Mouse (Mus musculus) heart, embryonic 13.5 days (tissue): Measurements from ENCODE around the gene Ddx20. TPM values are rescaled to one million over a fixed set of nuclear protein-coding genes. Genes with fewer than 3 reads are reported as not detected.

Source experiments
- ATAC-seq: fragments of 200-750 bp; cut with Nextera tagmentation; 2 replicates; pipeline ENCODE4 v1.8.0; 2017; ENCODE audit warnings: moderate TSS enrichment; ENCODE audit not compliant: insufficient number of reproducible peaks, low FRiP score, low TSS enrichment; ENCODE audit errors: extremely low read depth
- H3K27ac ChIP-seq: fragments of 300-500 bp; sonication (generic); replicated peaks from 2 replicates; pipeline ENCODE4 v1.5.1; 2015; ENCODE audit warnings: moderate library complexity, mild to moderate bottlenecking, inconsistent platforms
- H3K27me3 ChIP-seq: fragments of 300-500 bp; sonication (generic); replicated peaks from 2 replicates; pipeline ENCODE4 v1.6.1; 2015; ENCODE audit warnings: mild to moderate bottlenecking, inconsistent platforms
- H3K36me3 ChIP-seq: fragments of 300-500 bp; sonication (generic); 2 replicates; pipeline ENCODE4 v1.6.1; 2015; ENCODE audit warnings: mild to moderate bottlenecking, inconsistent platforms
- H3K4me1 ChIP-seq: fragments of 300-500 bp; sonication (generic); 2 replicates; pipeline ENCODE4 v1.6.1; 2015; ENCODE audit warnings: inconsistent platforms
- H3K4me2 ChIP-seq: fragments of 300-500 bp; sonication (generic); 2 replicates; pipeline ENCODE4 v1.6.1; 2015; ENCODE audit warnings: inconsistent platforms, mild to moderate bottlenecking, moderate library complexity
- H3K4me3 ChIP-seq: fragments of 300-500 bp; sonication (generic); 2 replicates; pipeline ENCODE4 v1.5.1; 2015; ENCODE audit warnings: moderate library complexity, mild to moderate bottlenecking, inconsistent platforms
- H3K9ac ChIP-seq: fragments of 300-500 bp; sonication (generic); 2 replicates; pipeline ENCODE4 v1.6.1; 2015; ENCODE audit warnings: inconsistent platforms, mild to moderate bottlenecking, moderate library complexity
- H3K9me3 ChIP-seq: fragments of 300-500 bp; sonication (generic); 2 replicates; pipeline ENCODE4 v1.6.1; 2016; ENCODE audit warnings: inconsistent platforms
- WGBS: fragments of 180-500 bp; shearing (Covaris S2); methylation state at CpG from one replicate; pipeline ENCODE4 v1.1.7; 2015; ENCODE audit warnings: mixed read lengths; 5-methylcytosine and 5-hydroxymethylcytosine counted together
- polyA plus RNA-seq: library from polyadenylated mRNA; unstranded; fragments of >200 nt; fragmentation: Nextera tagmentation; extraction: Ambion mirVana; gene quantifications from 2 replicates; pipeline ENCODE4 v1.2.1, GENCODE M21; 2015

The Ddx20 gene
- polyA plus RNA-seq, 1 experiment from 2014 or later = 18.1 TPM

- no peak overlapping the region for H3K4me2 ChIP-seq
- H3K4me3 ChIP-seq = no peak overlapping the region
- no peak overlapping the region for H3K27ac ChIP-seq
- peaks cover 34% of the 10 kb centered on the region for H3K4me1 ChIP-seq
- no peak overlapping the region for H3K9ac ChIP-seq
- peaks cover 9% of the 10 kb centered on the region; the same call in 1 of the 2 replicates for H3K36me3 ChIP-seq
- H3K9me3 ChIP-seq = no peaks in the 10 kb centered on the region
- H3K27me3 ChIP-seq = no peaks in the 10 kb centered on the region
- no peak for ATAC-seq
- 53% methylated on average over 11 of the region's 11 CpGs for WGBS
Observed at GRCm38 (mm10) chr3:105717856-105718555, 30.6 kb upstream of the Ddx20 start.

DNA sequence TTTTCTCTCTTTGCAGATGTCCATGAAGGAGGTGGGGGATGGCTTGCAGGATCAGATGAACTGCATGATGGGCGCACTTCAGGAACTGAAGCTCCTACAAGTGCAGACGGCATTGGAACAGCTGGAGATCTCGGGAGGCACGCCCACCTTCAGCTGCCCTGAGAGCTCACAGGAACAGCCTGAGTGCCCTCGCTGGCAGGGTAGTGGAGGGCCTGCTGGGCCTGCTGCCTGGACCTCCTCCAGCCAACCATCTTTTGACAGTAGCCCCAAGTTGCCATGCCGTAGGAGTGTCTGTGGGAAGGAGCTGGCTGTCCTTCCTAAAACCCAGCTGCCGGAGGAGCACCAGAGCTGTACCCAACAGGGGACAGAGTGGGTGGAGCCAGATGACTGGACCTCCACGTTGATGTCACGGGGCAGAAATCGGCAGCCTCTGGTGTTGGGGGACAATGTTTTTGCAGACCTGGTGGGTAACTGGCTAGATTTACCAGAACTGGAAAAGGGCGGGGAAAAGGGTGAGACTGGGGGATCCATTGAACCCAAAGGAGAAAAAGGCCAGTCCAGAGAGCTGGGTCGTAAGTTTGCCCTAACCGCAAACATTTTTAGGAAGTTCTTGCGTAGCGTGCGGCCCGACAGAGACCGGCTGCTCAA lies 29.1 kb upstream of the Ddx20 start:
- Histone ChIP-seq H3K36me3 (peaks cover 9% of the 10 kb centered on the region; the same call in 1 of the 2 replicates), H3K4me1 (peaks cover 42% of the 10 kb centered on the region), H3K9me3 (no peaks in the 10 kb centered on the region), H3K27me3 (no peaks in the 10 kb centered on the region), H3K4me3 (no peak overlapping the region), H3K4me2 (no peak overlapping the region), H3K9ac (no peak overlapping the region), H3K27ac (no peak overlapping the region)
- no peak for ATAC-seq
- 67% methylated on average over 18 of the region's 18 CpGs for WGBS

GRCm38 (mm10) chr3:105714820-105715167 lies 27.4 kb upstream of the Ddx20 start:
- ATAC-seq = no peak
- H3K4me2 ChIP-seq = no peak overlapping the region
- peaks cover 9% of the 10 kb centered on the region; the same call in 1 of the 2 replicates for H3K36me3 ChIP-seq
- no peak overlapping the region for H3K27ac ChIP-seq
- no peak overlapping the region for H3K9ac ChIP-seq
- no peaks in the 10 kb centered on the region for H3K27me3 ChIP-seq
- peaks cover 47% of the 10 kb centered on the region for H3K4me1 ChIP-seq
- no peaks in the 10 kb centered on the region for H3K9me3 ChIP-seq
- H3K4me3 ChIP-seq = no peak overlapping the region

GRCm38 (mm10) chr3:105714091-105714819 lies 26.9 kb upstream of the Ddx20 start:
- peak overlapping the region; percentile 6; the same call in 1 of the 2 replicates for H3K27ac ChIP-seq

GRCm38 (mm10) chr3:105712827-105713226 lies 25.5 kb upstream of the Ddx20 start:
- Histone ChIP-seq H3K9ac (no peak overlapping the region), H3K27ac (no peak overlapping the region), H3K4me1 (peaks cover 44% of the 10 kb centered on the region), H3K36me3 (peaks cover 9% of the 10 kb centered on the region; the same call in 1 of the 2 replicates), H3K27me3 (0 out of 2 replicates have a peak, but pooled peaks cover 2% of the 10 kb centered on the region), H3K4me3 (no peak overlapping the region), H3K9me3 (no peaks in the 10 kb centered on the region), H3K4me2 (no peak overlapping the region)
- no peak for ATAC-seq

More at GRCm38 (mm10) chr3:105714091-105714819, 26.9 kb upstream of the Ddx20 start:
- Histone ChIP-seq H3K4me3 (no peak overlapping the region), H3K9me3 (no peaks in the 10 kb centered on the region), H3K9ac (peak overlapping the region; percentile 52), H3K4me1 (peaks cover 47% of the 10 kb centered on the region), H3K4me2 (no peak overlapping the region), H3K27me3 (0 out of 2 replicates have a peak, but pooled peaks cover under 1% of the 10 kb centered on the region), H3K36me3 (peaks cover 9% of the 10 kb centered on the region; the same call in 1 of the 2 replicates)
- 18% methylated on average over 8 of the region's 8 CpGs for WGBS
- ATAC-seq = no peak

DNA sequence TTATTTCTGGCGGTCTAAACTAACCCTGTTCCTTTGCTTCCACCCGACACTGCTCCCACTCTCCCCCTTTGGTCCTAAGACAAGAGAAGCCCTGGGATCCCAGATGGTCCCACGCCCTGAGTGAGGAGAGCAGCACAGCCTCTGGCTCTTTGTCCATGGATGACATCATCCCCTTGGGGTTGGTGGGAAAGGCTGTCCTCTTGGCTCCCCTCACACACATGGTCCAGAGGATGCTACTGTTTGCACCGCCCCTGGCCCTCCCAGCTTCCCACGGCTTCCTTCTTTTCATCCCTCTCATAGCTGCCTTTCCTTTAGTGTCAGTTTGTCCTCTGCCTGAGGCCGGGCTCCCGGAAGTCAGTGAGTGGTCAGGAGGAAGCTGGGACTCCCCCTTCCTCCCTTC lies 24.4 kb upstream of the Ddx20 start:
- H3K9me3 ChIP-seq = no peaks in the 10 kb centered on the region
- H3K27me3 ChIP-seq = 0 out of 2 replicates have a peak, but pooled peaks cover 2% of the 10 kb centered on the region
- H3K27ac ChIP-seq = no peak overlapping the region
- WGBS = 65% methylated on average over 7 of the region's 7 CpGs
- H3K4me3 ChIP-seq = no peak overlapping the region
- no peak for ATAC-seq
- peaks cover 4% of the 10 kb centered on the region; the same call in 1 of the 2 replicates for H3K36me3 ChIP-seq
- peaks cover 54% of the 10 kb centered on the region for H3K4me1 ChIP-seq
- H3K4me2 ChIP-seq = no peak overlapping the region
- H3K9ac ChIP-seq = no peak overlapping the region

- H3K9me3 ChIP-seq = no peaks in the 10 kb centered on the region
- no peak overlapping the region for H3K4me2 ChIP-seq
- ATAC-seq = no peak
- no peak overlapping the region for H3K27ac ChIP-seq
- H3K27me3 ChIP-seq = peaks cover 7% of the 10 kb centered on the region; the same call in 1 of the 2 replicates
- no peak overlapping the region for H3K9ac ChIP-seq
- H3K4me1 ChIP-seq = peaks cover 68% of the 10 kb centered on the region
- no peaks in the 10 kb centered on the region for H3K36me3 ChIP-seq
- 56% methylated on average over 6 of the region's 6 CpGs for WGBS
- H3K4me3 ChIP-seq = no peak overlapping the region
Observed at GRCm38 (mm10) chr3:105710246-105710645, 22.9 kb upstream of the Ddx20 start.

GRCm38 (mm10) chr3:105707590-105707989 lies 20.2 kb upstream of the Ddx20 start:
- no peak for ATAC-seq
- H3K4me1 ChIP-seq = peaks cover 60% of the 10 kb centered on the region
- H3K4me3 ChIP-seq = no peak overlapping the region
- no peaks in the 10 kb centered on the region for H3K36me3 ChIP-seq
- no peak overlapping the region for H3K27ac ChIP-seq
- H3K27me3 ChIP-seq = peaks cover 11% of the 10 kb centered on the region; the same call in 1 of the 2 replicates
- no peaks in the 10 kb centered on the region for H3K9me3 ChIP-seq
- 36% methylated on average over 7 of the region's 7 CpGs for WGBS
- H3K9ac ChIP-seq = peak overlapping the region; percentile 47; the same call in 1 of the 2 replicates
- peak overlapping the region; percentile 16; the same call in 1 of the 2 replicates for H3K4me2 ChIP-seq

DNA sequence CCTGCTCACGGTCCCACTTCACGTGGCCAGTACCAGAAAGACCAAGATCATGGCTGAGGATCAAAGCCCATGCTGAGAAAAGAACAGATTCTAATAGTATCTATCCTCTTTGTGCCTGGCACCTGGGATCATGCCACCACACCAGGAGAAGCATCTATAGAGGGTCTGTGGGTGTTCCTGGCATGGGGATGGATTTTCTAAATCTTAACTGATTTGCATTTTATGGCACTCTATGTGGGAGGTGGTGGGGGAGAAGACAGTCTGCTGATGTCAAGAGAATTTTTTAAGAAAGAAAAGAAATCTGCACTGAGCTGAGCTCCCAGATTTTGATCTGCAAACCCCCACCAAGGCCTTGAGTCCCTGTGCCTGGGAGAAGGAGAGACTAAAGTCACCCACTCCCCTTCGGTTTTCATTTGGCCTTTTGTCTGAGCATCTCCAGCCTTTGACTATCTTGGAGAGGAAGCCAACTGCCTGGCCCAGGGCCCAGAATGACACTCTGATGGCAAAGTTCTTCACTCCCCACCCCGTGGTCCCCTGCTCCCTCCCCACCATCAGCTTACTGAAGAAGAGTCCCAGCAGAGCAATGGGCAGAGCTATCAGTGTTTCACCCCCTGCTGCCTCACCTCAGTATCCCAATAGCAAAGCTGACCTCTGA lies 19.1 kb upstream of the Ddx20 start:
- Histone ChIP-seq H3K27ac (no peak overlapping the region), H3K4me2 (peak overlapping the region; percentile 97), H3K9me3 (no peaks in the 10 kb centered on the region), H3K9ac (no peak overlapping the region), H3K27me3 (peaks cover 11% of the 10 kb centered on the region; the same call in 1 of the 2 replicates), H3K36me3 (no peaks in the 10 kb centered on the region), H3K4me3 (peak overlapping the region; percentile 62), H3K4me1 (peaks cover 67% of the 10 kb centered on the region)
- no peak for ATAC-seq
- 43% methylated on average over 4 of the region's 4 CpGs for WGBS

DNA sequence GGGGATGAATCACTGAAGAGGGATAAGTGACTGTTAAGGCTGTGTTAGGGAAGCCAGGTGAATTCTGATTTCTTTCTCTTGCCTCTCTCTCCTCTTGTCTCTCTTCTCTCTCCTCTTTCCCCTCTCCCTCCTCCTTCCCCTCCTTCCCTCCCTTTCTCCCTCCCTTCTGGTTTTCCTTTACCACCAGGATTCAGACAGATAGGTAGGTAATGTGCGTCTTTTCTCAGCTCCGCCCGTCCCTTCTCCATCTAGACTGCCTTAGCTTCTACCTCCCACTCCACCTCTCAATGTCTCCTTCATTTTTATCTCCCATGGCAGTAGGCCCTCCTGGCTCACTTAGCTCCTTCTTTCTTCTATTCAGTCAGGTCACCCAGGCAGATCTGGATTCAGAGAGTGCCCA lies 18.2 kb upstream of the Ddx20 start:
- peaks cover 11% of the 10 kb centered on the region; the same call in 1 of the 2 replicates for H3K27me3 ChIP-seq
- H3K27ac ChIP-seq = no peak overlapping the region
- peak overlapping the region; percentile 97 for H3K4me2 ChIP-seq
- ATAC-seq = no peak
- H3K36me3 ChIP-seq = no peaks in the 10 kb centered on the region
- WGBS = 31% methylated on average over 3 of the region's 3 CpGs
- peak overlapping the region; percentile 62 for H3K4me3 ChIP-seq
- H3K9me3 ChIP-seq = no peaks in the 10 kb centered on the region
- H3K9ac ChIP-seq = peak overlapping the region; percentile 87
- H3K4me1 ChIP-seq = peaks cover 74% of the 10 kb centered on the region
